Mouse (Mus musculus): ENCODE measurements around the gene Ap1s1. TPM values are rescaled to one million over a fixed set of nuclear protein-coding genes. Genes with fewer than 3 reads are reported as not detected.

The Ap1s1 gene
- polyA plus RNA-seq, 1 experiment from 2014 or later = 192 TPM

DNA sequence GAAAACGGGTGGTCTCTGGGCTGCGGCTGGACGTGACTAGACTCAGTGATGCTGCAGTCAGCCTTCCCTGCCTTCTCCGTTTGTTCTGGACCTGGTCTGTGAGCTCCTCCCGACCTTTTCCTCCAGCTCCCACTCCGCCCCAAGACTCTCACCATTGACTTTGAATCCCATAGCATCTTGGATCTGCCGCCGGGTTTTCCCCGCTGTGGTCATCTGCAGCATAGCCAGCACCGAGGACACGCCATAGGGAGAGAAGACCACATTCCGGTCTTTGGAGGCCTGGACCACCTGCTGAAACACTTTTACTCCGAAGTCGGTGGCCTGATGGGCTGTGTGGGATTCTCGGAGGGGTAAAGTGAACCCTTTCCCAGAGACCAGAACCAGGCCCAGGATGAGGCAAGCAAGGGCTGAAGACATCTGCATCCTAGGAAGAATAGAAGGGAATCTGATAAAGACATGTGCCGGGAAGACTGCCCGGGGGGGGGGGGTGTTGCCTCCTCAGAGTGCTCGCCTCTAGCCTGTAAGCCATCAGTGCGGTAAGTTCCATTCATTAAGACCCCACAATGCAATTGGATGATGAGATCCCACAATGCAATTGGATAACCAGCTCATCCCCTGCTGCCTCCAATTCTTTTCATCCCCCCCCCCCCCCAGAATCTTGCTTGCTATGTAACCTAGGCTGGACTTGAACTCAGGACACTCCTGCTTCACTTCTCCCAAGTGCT, 25.1 kb upstream of the Ap1s1 start:
- Histone ChIP-seq H3K27me3 (ENCODE audit: control insufficient read depth, insufficient read depth, low read length) (no peaks in the 10 kb centered on the region), H3K4me3 (replicated peaks; ENCODE audit: low read length) (no peak overlapping the region), H3K4me2 (replicated peaks) (peak overlapping the region; percentile 50; the same call in 1 of the 2 replicates), H3K9ac (no peak overlapping the region), H3K27ac (no peak overlapping the region), H3K9me3 (ENCODE audit: control insufficient read depth, low read length) (no peaks in the 10 kb centered on the region), H3K4me1 (replicated peaks; ENCODE audit: control insufficient read depth, insufficient read depth, low read length) (0 out of 2 replicates have a peak, but pooled peaks cover 4% of the 10 kb centered on the region), H3K36me3 (replicated peaks; ENCODE audit: control insufficient read depth, insufficient read depth) (no peaks in the 10 kb centered on the region)
- WGBS = 87% methylated on average over 19 of the region's 19 CpGs
- ATAC-seq (ENCODE audit: low FRiP score) (no peak), DNase-seq (ENCODE audit: low spot score) (no peak)

DNA sequence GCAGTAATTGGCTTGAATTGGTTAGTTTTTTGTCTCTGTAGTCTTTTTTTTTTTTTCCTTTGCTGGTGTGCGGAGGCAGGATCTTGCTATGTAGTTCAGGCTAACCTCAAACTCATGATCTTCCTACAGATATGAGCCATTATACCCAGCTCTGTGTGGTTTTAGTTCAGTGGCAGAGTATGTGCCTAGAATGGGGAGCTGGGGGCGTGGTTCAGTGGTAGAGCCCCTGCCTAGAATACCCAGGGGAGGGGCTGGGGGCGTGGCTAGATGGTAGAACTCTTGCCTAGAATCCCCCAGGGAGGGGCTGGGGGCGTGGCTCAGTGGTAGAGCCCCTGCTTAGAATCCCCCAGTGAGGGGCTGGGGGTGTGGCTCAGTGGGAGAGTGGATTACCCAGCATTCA, 22.8 kb upstream of the Ap1s1 start:
- 0 out of 2 replicates have a peak, but pooled peaks cover 4% of the 10 kb centered on the region for H3K4me1 ChIP-seq (replicated peaks; ENCODE audit: control insufficient read depth, insufficient read depth, low read length)
- H3K27ac ChIP-seq = no peak overlapping the region
- ATAC-seq (ENCODE audit: low FRiP score) (no peak), DNase-seq (ENCODE audit: low spot score) (no peak)
- H3K27me3 ChIP-seq (ENCODE audit: control insufficient read depth, insufficient read depth, low read length) = no peaks in the 10 kb centered on the region
- H3K9ac ChIP-seq = no peak overlapping the region
- H3K4me2 ChIP-seq (replicated peaks) = no peak overlapping the region
- H3K36me3 ChIP-seq (replicated peaks; ENCODE audit: control insufficient read depth, insufficient read depth) = no peaks in the 10 kb centered on the region
- no peaks in the 10 kb centered on the region for H3K9me3 ChIP-seq (ENCODE audit: control insufficient read depth, low read length)
- WGBS = 84% methylated on average over 4 of the region's 4 CpGs
- H3K4me3 ChIP-seq (replicated peaks; ENCODE audit: low read length) = no peak overlapping the region

- no peak for ATAC-seq (ENCODE audit: low FRiP score)
- no peak overlapping the region for H3K4me2 ChIP-seq (replicated peaks)
- H3K27ac ChIP-seq = no peak overlapping the region
- 80% methylated on average over 8 of the region's 8 CpGs for WGBS
- no peak for DNase-seq (ENCODE audit: low spot score)
- H3K27me3 ChIP-seq (ENCODE audit: control insufficient read depth, insufficient read depth, low read length) = no peaks in the 10 kb centered on the region
- H3K4me3 ChIP-seq (replicated peaks; ENCODE audit: low read length) = no peak overlapping the region
- H3K9me3 ChIP-seq (ENCODE audit: control insufficient read depth, low read length) = no peaks in the 10 kb centered on the region
- H3K36me3 ChIP-seq (replicated peaks; ENCODE audit: control insufficient read depth, insufficient read depth) = no peaks in the 10 kb centered on the region
- H3K4me1 ChIP-seq (replicated peaks; ENCODE audit: control insufficient read depth, insufficient read depth, low read length) = no peaks in the 10 kb centered on the region
- no peak overlapping the region for H3K9ac ChIP-seq
Measured at GRCm38 (mm10) chr5:137065923-137066322, 20.0 kb upstream of the Ap1s1 start.

- Histone ChIP-seq H3K27me3 (ENCODE audit: control insufficient read depth, insufficient read depth, low read length) (no peaks in the 10 kb centered on the region), H3K9me3 (ENCODE audit: control insufficient read depth, low read length) (no peaks in the 10 kb centered on the region), H3K4me3 (replicated peaks; ENCODE audit: low read length) (no peak overlapping the region), H3K27ac (no peak overlapping the region), H3K36me3 (replicated peaks; ENCODE audit: control insufficient read depth, insufficient read depth) (no peaks in the 10 kb centered on the region), H3K4me1 (replicated peaks; ENCODE audit: control insufficient read depth, insufficient read depth, low read length) (no peaks in the 10 kb centered on the region), H3K9ac (no peak overlapping the region), H3K4me2 (replicated peaks) (no peak overlapping the region)
- DNase-seq (ENCODE audit: low spot score) (no peak), ATAC-seq (ENCODE audit: low FRiP score) (no peak)
- 57% methylated on average over 6 of the region's 6 CpGs for WGBS
Measured at GRCm38 (mm10) chr5:137065454-137065853, 19.5 kb upstream of the Ap1s1 start.

- H3K9me3 ChIP-seq (ENCODE audit: control insufficient read depth, low read length) = no peaks in the 10 kb centered on the region
- no peak overlapping the region for H3K9ac ChIP-seq
- DNase-seq (ENCODE audit: low spot score) (no peak), ATAC-seq (ENCODE audit: low FRiP score) (no peak)
- no peaks in the 10 kb centered on the region for H3K4me1 ChIP-seq (replicated peaks; ENCODE audit: control insufficient read depth, insufficient read depth, low read length)
- no peaks in the 10 kb centered on the region for H3K36me3 ChIP-seq (replicated peaks; ENCODE audit: control insufficient read depth, insufficient read depth)
- no peak overlapping the region for H3K4me2 ChIP-seq (replicated peaks)
- WGBS = 87% methylated on average over 5 of the region's 5 CpGs
- H3K27me3 ChIP-seq (ENCODE audit: control insufficient read depth, insufficient read depth, low read length) = no peaks in the 10 kb centered on the region
- no peak overlapping the region for H3K4me3 ChIP-seq (replicated peaks; ENCODE audit: low read length)
- H3K27ac ChIP-seq = no peak overlapping the region
Measured at GRCm38 (mm10) chr5:137062601-137063000, 16.7 kb upstream of the Ap1s1 start.

- 24% methylated on average over 10 of the region's 12 CpGs for WGBS
- Histone ChIP-seq H3K4me2 (replicated peaks) (no peak overlapping the region), H3K27me3 (ENCODE audit: control insufficient read depth, insufficient read depth, low read length) (no peaks in the 10 kb centered on the region), H3K36me3 (replicated peaks; ENCODE audit: control insufficient read depth, insufficient read depth) (no peaks in the 10 kb centered on the region), H3K9me3 (ENCODE audit: control insufficient read depth, low read length) (no peaks in the 10 kb centered on the region), H3K4me1 (replicated peaks; ENCODE audit: control insufficient read depth, insufficient read depth, low read length) (no peaks in the 10 kb centered on the region), H3K27ac (no peak overlapping the region), H3K9ac (no peak overlapping the region), H3K4me3 (replicated peaks; ENCODE audit: low read length) (no peak overlapping the region)
- no peak for ATAC-seq (ENCODE audit: low FRiP score)
- DNase-seq (ENCODE audit: low spot score) = no peak
Measured at GRCm38 (mm10) chr5:137061809-137062481, 16.0 kb upstream of the Ap1s1 start.

DNA sequence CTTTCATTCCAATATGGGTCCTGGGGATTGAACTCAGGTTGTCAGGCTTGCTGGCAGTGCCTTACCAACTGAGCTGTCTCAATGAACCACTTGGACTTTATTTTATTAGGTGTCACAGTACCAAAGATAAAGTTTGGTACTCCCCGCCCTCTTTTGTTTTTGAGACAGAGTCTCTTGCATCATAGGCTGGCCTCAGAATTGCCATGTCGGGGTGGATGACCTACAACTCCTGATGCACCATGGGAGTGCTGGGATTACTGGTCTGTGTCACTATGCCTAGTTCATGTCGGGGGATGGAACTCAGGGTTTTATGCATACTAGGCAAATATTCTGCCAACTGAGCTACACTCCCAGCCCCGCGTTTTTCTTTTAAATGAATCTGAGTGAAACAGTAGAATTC, 8.9 kb upstream of the Ap1s1 start:
- Histone ChIP-seq H3K4me3 (replicated peaks; ENCODE audit: low read length) (no peak overlapping the region), H3K4me2 (replicated peaks) (no peak overlapping the region), H3K9me3 (ENCODE audit: control insufficient read depth, low read length) (no peaks in the 10 kb centered on the region), H3K27me3 (ENCODE audit: control insufficient read depth, insufficient read depth, low read length) (no peaks in the 10 kb centered on the region), H3K4me1 (replicated peaks; ENCODE audit: control insufficient read depth, insufficient read depth, low read length) (no peaks in the 10 kb centered on the region), H3K27ac (no peak overlapping the region), H3K36me3 (replicated peaks; ENCODE audit: control insufficient read depth, insufficient read depth) (no peaks in the 10 kb centered on the region), H3K9ac (no peak overlapping the region)
- DNase-seq (ENCODE audit: low spot score) (no peak), ATAC-seq (ENCODE audit: low FRiP score) (no peak)
- 90% methylated on average over 5 of the region's 5 CpGs for WGBS

DNA sequence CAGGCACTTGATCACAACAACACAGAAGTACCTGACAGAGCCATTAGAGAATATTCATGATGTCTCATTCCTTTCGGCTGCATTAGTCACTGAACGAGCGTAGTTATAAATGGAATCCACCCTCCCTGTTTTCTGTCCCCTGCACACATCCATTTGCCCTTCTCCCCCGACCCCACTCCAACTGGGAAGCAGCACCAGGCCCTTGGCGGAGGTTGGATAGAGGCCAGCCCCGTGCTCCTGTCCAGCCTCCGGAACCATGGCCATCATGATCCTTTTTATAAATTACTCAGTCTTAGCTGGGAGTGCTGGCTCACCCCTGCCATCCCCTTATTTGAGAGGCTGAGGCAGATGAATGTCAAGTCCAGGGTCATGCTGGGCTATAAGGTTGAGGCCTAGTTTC, 8.4 kb upstream of the Ap1s1 start:
- Histone ChIP-seq H3K4me1 (replicated peaks; ENCODE audit: control insufficient read depth, insufficient read depth, low read length) (no peaks in the 10 kb centered on the region), H3K36me3 (replicated peaks; ENCODE audit: control insufficient read depth, insufficient read depth) (no peaks in the 10 kb centered on the region), H3K4me2 (replicated peaks) (no peak overlapping the region), H3K27ac (no peak overlapping the region), H3K9me3 (ENCODE audit: control insufficient read depth, low read length) (no peaks in the 10 kb centered on the region), H3K4me3 (replicated peaks; ENCODE audit: low read length) (no peak overlapping the region), H3K27me3 (ENCODE audit: control insufficient read depth, insufficient read depth, low read length) (no peaks in the 10 kb centered on the region), H3K9ac (no peak overlapping the region)
- no peak for ATAC-seq (ENCODE audit: low FRiP score)
- 91% methylated on average over 7 of the region's 7 CpGs for WGBS
- DNase-seq (ENCODE audit: low spot score) = no peak

DNA sequence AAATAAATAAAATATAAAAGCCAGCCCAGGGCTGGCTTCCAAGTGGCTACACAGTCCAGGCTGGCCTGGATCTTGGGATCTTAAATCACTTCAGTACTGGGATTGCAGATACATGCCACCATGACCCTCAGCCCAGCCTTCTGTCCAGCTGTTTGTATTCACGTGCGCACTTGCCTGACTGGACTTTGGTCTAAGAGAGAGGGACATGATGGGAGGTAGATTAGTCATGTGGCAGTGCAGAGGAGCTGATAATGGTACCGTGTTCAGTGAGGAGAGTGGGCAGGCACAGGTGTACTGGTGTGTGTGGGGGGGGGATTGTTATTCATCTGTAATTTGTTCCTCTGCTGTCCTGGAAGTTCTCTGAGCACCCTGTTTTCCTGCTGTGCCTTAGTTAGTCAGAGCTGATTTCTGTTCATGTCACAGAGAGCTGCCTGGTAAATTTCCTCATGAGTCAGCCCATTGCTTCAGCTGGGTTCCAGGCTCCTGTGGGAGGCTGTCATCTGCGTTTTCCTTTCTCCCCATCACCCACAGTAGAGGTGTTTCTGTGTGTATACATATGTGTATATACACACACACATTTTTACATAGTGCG, 6.1 kb upstream of the Ap1s1 start:
- H3K4me3 ChIP-seq (replicated peaks; ENCODE audit: low read length) = no peak overlapping the region
- no peaks in the 10 kb centered on the region for H3K4me1 ChIP-seq (replicated peaks; ENCODE audit: control insufficient read depth, insufficient read depth, low read length)
- no peak overlapping the region for H3K27ac ChIP-seq
- H3K4me2 ChIP-seq (replicated peaks) = no peak overlapping the region
- 83% methylated on average over 5 of the region's 5 CpGs for WGBS
- H3K9ac ChIP-seq = no peak overlapping the region
- DNase-seq (ENCODE audit: low spot score) (no peak), ATAC-seq (ENCODE audit: low FRiP score) (no peak)
- no peaks in the 10 kb centered on the region for H3K9me3 ChIP-seq (ENCODE audit: control insufficient read depth, low read length)
- no peaks in the 10 kb centered on the region for H3K27me3 ChIP-seq (ENCODE audit: control insufficient read depth, insufficient read depth, low read length)
- H3K36me3 ChIP-seq (replicated peaks; ENCODE audit: control insufficient read depth, insufficient read depth) = no peaks in the 10 kb centered on the region
